Mouse (Mus musculus): ENCODE results near the gene Hrk. TPM values are rescaled to one million over a fixed set of nuclear protein-coding genes. Genes with fewer than 3 reads are reported as not detected.
A peak's percentile ranks its signal among the peaks of the same experiment; 100 is the strongest.

The Hrk gene
- total and polyA plus RNA-seq, 3 experiments, result not detected

GRCm38 (mm10) chr5:118171665-118172064, 7.2 kb downstream of the Hrk start:
- H3K27ac ChIP-seq (ENCODE audit: insufficient read depth, low read depth), result no peak overlapping the region
- no peaks in the 10 kb centered on the region for H3K79me2 ChIP-seq (replicated peaks; ENCODE audit: control insufficient read depth, extremely low read depth, insufficient read depth, poor library complexity, severe bottlenecking)
- peaks cover 0 to 9% of the 10 kb centered on the region in 2 experiments; a peak in 2 of 4 replicates for H3K4me1 ChIP-seq (ENCODE audit: control insufficient read depth in 1 of 2, insufficient read depth in 2 of 2)
- no peaks in the 10 kb centered on the region for H3K36me3 ChIP-seq (replicated peaks in 1 of 2; ENCODE audit: control insufficient read depth in 1 of 2, insufficient read depth in 1 of 2, low read length in 1 of 2)
- peaks cover 16% of the 10 kb centered on the region for H3K9me3 ChIP-seq (replicated peaks; ENCODE audit: low read length)
- TF ChIP-seq TCF12 (IDR thresholded peaks at IDR 0.05; ENCODE audit: low read depth, low read length) (no peak), KAT2A (IDR thresholded peaks at IDR 0.05; ENCODE audit: insufficient replicate concordance, low read length) (no peak), SMC3 (IDR thresholded peaks at IDR 0.05; ENCODE audit: low read depth, low read length) (no peak), JUND (conservative IDR thresholded peaks at IDR 0.05; ENCODE audit: low read depth, low read length) (no peak), NRF1 (IDR thresholded peaks at IDR 0.05; ENCODE audit: low read depth, low read length) (no peak), JUN (IDR thresholded peaks at IDR 0.05; ENCODE audit: insufficient read depth, low read depth, low read length) (no peak), EP300 (IDR thresholded peaks at IDR 0.05; ENCODE audit: low read length) (no peak), ZMIZ1 (IDR thresholded peaks at IDR 0.05; ENCODE audit: low read depth, low read length) (no peak), RAD21 (IDR thresholded peaks at IDR 0.05; ENCODE audit: low read depth, low read length) (no peak), MAX (IDR thresholded peaks at IDR 0.05; ENCODE audit: low read length) (no peak), GABPA (IDR thresholded peaks at IDR 0.05; ENCODE audit: insufficient replicate concordance, low read depth, low read length) (no peak), NELFE (IDR thresholded peaks at IDR 0.05; ENCODE audit: low read depth, low read length) (no peak)
- H3K4me2 ChIP-seq (ENCODE audit: insufficient read depth, low read depth, poor library complexity, severe bottlenecking), result peak overlapping the region; percentile 98
- dilution Hi-C loops (cut with MboI; ENCODE audit: extremely low pct_ligation_motif_present, extremely low pct_unique_long_range_greater_than_20kb, low sequenced_read_pairs), result no loop called here
- H3K27me3 ChIP-seq (replicated peaks), result peaks cover 71% of the 10 kb centered on the region
- in situ Hi-C loops (cut with MboI; ENCODE audit: low pct_ligation_motif_present, low pct_unique_long_range_greater_than_20kb, low sequenced_read_pairs), result no loop called here
- H3K4me3 ChIP-seq (replicated peaks in 1 of 3; ENCODE audit: low read depth in 2 of 3, low read length in 2 of 3, poor library complexity in 1 of 3), result no peak overlapping the region
- H3K9ac ChIP-seq (ENCODE audit: insufficient read depth, low read depth), result no peak overlapping the region
- DNase-seq (ENCODE audit: extremely low read depth), result no peak

- DNase-seq (ENCODE audit: extremely low read depth), result no peak
- no peaks in the 10 kb centered on the region for H3K79me2 ChIP-seq (replicated peaks; ENCODE audit: control insufficient read depth, extremely low read depth, insufficient read depth, poor library complexity, severe bottlenecking)
- H3K4me1 ChIP-seq (ENCODE audit: control insufficient read depth in 1 of 2, insufficient read depth in 2 of 2), result peaks cover 0 to 9% of the 10 kb centered on the region in 2 experiments; a peak in 2 of 4 replicates
- H3K9me3 ChIP-seq (replicated peaks; ENCODE audit: low read length), result peaks cover 16% of the 10 kb centered on the region
- peak overlapping the region; percentile 98 for H3K4me2 ChIP-seq (ENCODE audit: insufficient read depth, low read depth, poor library complexity, severe bottlenecking)
- H3K9ac ChIP-seq (ENCODE audit: insufficient read depth, low read depth), result no peak overlapping the region
- H3K36me3 ChIP-seq (replicated peaks in 1 of 2; ENCODE audit: control insufficient read depth in 1 of 2, insufficient read depth in 1 of 2, low read length in 1 of 2), result no peaks in the 10 kb centered on the region
- no peak overlapping the region for H3K27ac ChIP-seq (ENCODE audit: insufficient read depth, low read depth)
- in situ Hi-C loops (cut with MboI; ENCODE audit: low pct_ligation_motif_present, low pct_unique_long_range_greater_than_20kb, low sequenced_read_pairs), result no loop called here
- H3K27me3 ChIP-seq (replicated peaks), result peaks cover 74% of the 10 kb centered on the region
- dilution Hi-C loops (cut with MboI; ENCODE audit: extremely low pct_ligation_motif_present, extremely low pct_unique_long_range_greater_than_20kb, low sequenced_read_pairs), result no loop called here
- TF ChIP-seq EP300 (IDR thresholded peaks at IDR 0.05; ENCODE audit: low read length), result no peak
- TF ChIP-seq ZNF384 (IDR thresholded peaks at IDR 0.05; ENCODE audit: low read depth, low read length), result no peak
- TF ChIP-seq JUND (conservative IDR thresholded peaks at IDR 0.05; ENCODE audit: low read depth, low read length), result no peak
- TF ChIP-seq MEF2A (IDR thresholded peaks at IDR 0.05; ENCODE audit: borderline replicate concordance, low read depth, low read length), result no peak
- TF ChIP-seq POLR2A (IDR thresholded peaks at IDR 0.05; ENCODE audit: low read depth, low read length), result no peak
- TF ChIP-seq MAFK (IDR thresholded peaks at IDR 0.05; ENCODE audit: insufficient replicate concordance, low read length), result no peak
- TF ChIP-seq NELFE (IDR thresholded peaks at IDR 0.05; ENCODE audit: low read depth, low read length), result no peak
- TF ChIP-seq ZC3H11A (IDR thresholded peaks at IDR 0.05; ENCODE audit: low read depth, low read length), result no peak
- no peak for TF ChIP-seq POLR2AphosphoS2 (IDR thresholded peaks at IDR 0.05; ENCODE audit: low read depth, low read length)
- no peak for TF ChIP-seq IRF4 (IDR thresholded peaks at IDR 0.05; ENCODE audit: low read depth, low read length)
- no peak for TF ChIP-seq ETS1 (conservative IDR thresholded peaks at IDR 0.05; ENCODE audit: low read depth, low read length)
- TF ChIP-seq CHD2 (IDR thresholded peaks at IDR 0.05; ENCODE audit: low read length), result no peak
- TF ChIP-seq JUN (IDR thresholded peaks at IDR 0.05; ENCODE audit: insufficient read depth, low read depth, low read length), result no peak
- H3K4me3 ChIP-seq (replicated peaks in 1 of 3; ENCODE audit: low read depth in 2 of 3, low read length in 2 of 3, poor library complexity in 1 of 3), result peak overlapping the region; percentile 16 to 49 (median 37)
These were observed 7.8 kb downstream of the Hrk start for GRCm38 (mm10) chr5:118172078-118172723.
